Mouse (Mus musculus) kidney, adult 10 weeks (tissue): ENCODE results near the gene Galk2. TPM values are rescaled to one million over a fixed set of nuclear protein-coding genes. Genes with fewer than 3 reads are reported as not detected.

Experiments used
- polyA plus RNA-seq: library from polyadenylated mRNA; stranded (reverse); fragments of 350-450 nt; fragmentation: Illumina TruSeq; extraction: RNeasy Lipid Tissue Mini Kit (QIAGEN cat#74804); gene quantifications from one replicate; pipeline ENCODE4 v1.2.3, GENCODE M21; 2014; ENCODE audit warnings: low read depth, low replicate concordance

Gene Galk2
- 160 TPM for polyA plus RNA-seq

DNA sequence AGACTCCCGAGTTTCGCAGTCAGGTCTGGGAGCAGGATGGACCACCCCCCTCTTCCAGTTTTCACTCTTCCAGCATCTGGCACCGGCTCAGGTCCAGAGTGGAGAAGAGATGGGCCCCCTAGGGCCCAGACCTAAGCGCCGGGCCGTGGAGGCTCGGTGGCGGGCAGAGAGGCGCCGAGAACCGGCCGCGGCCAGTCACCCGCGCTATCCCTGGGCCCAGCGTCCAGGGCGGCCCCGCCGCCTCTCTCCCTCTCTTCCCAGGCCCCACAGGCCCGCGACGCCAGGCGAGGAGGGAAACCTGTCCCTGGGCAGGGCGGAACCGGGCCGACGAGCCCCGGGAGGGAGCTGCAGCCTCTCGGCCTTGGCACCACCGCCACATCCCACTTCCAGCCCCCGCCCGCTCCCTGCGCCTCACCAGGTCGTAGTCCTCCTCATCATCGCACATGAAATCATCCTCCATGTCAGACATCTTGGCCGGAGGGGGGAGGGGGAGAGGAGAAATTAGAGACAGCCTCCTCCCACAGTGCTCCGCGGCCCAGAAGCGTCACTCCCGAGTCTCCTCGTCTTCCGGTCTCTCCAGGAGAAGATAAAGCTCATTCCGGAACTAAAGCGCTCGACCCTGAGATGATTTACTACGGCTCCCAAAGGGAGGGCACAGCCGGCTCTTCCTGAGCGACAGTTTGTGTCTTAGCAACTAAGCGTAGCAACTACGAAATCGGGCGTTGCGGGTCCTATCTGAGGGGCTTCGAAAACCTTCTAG is at the start of gene Galk2, which contains the start of gene Cops2:
TSS of gene Galk2 (plus strand) at position 589 of the 760 bp plus-strand sequence.
TSS of gene Cops2 (minus strand) at position 619 of the 760 bp plus-strand sequence.

Other genes starting within 250 kb of the Galk2 start
- 0.73 TPM for gene Cep152, start 234.0 kb upstream of the Galk2 start, polyA plus RNA-seq
- 199 TPM for gene Eid1, start 186.0 kb upstream of the Galk2 start, polyA plus RNA-seq
- 0.65 TPM for gene Shc4, start 135.0 kb upstream of the Galk2 start, polyA plus RNA-seq
- gene Secisbp2l, start 76.2 kb upstream of the Galk2 start, polyA plus RNA-seq, result 64.5 TPM
- gene Cops2, start within 50 bp of the Galk2 start, polyA plus RNA-seq, result 450 TPM
- 1.5 TPM for gene Fgf7, start 175.5 kb downstream of the Galk2 start, polyA plus RNA-seq